Mouse (Mus musculus) midbrain, embryonic 12.5 days (tissue): Measurements from ENCODE around the gene Ppp1r12b. TPM values are rescaled to one million over a fixed set of nuclear protein-coding genes. Genes with fewer than 3 reads are reported as not detected.
"Not testable (repeated sequence)": the region's sequence is repeated elsewhere in the genome, so short reads cannot be mapped to it uniquely, and the experiment has no call there.

Experiments
- ATAC-seq: fragments of 200-750 bp; cut with Nextera tagmentation; 2 replicates; pipeline ENCODE4 v1.8.0; 2017; ENCODE audit warnings: low read depth, moderate TSS enrichment, moderate library complexity; ENCODE audit not compliant: low FRiP score
- H3K27ac ChIP-seq: fragments of 300-500 bp; sonication (generic); replicated peaks from 2 replicates; pipeline ENCODE4 v1.5.1; 2016; ENCODE audit warnings: mild to moderate bottlenecking
- H3K27me3 ChIP-seq: fragments of 300-500 bp; sonication (generic); 2 replicates; pipeline ENCODE4 v1.6.1; 2016; ENCODE audit warnings: mild to moderate bottlenecking
- H3K36me3 ChIP-seq: fragments of 300-500 bp; sonication (generic); 2 replicates; pipeline ENCODE4 v1.6.1; 2016
- H3K4me1 ChIP-seq: fragments of 300-500 bp; sonication (generic); 2 replicates; pipeline ENCODE4 v1.6.1; 2016
- H3K4me2 ChIP-seq: fragments of 300-500 bp; sonication (generic); replicated peaks from 2 replicates; pipeline ENCODE4 v1.6.1; 2016; ENCODE audit warnings: mild to moderate bottlenecking, moderate library complexity
- H3K4me3 ChIP-seq: fragments of 300-500 bp; sonication (generic); 2 replicates; pipeline ENCODE4 v1.5.1; 2016; ENCODE audit warnings: mild to moderate bottlenecking
- H3K9ac ChIP-seq: fragments of 300-500 bp; sonication (generic); replicated peaks from 2 replicates; pipeline ENCODE4 v1.6.1; 2016; ENCODE audit warnings: mild to moderate bottlenecking, moderate library complexity
- H3K9me3 ChIP-seq: fragments of 300-500 bp; sonication (generic); 2 replicates; pipeline ENCODE4 v1.6.1; 2016; ENCODE audit warnings: mild to moderate bottlenecking
- WGBS: fragments of 180-500 bp; shearing (Covaris S2); methylation state at CpG from one replicate; pipeline ENCODE4 v1.1.7; 2016; 5-methylcytosine and 5-hydroxymethylcytosine counted together
- polyA plus RNA-seq: library from polyadenylated mRNA; unstranded; fragments of >200 nt; fragmentation: Nextera tagmentation; extraction: Ambion mirVana; gene quantifications from 2 replicates; pipeline ENCODE4 v1.2.1, GENCODE M21; 2016

The Ppp1r12b gene
- polyA plus RNA-seq, 1 experiment from 2014 or later = 14.6 TPM

- no peak for ATAC-seq
- peaks cover under 1% of the 10 kb centered on the region; the same call in 1 of the 2 replicates for H3K36me3 ChIP-seq
- no peak overlapping the region for H3K9ac ChIP-seq
- no peak overlapping the region for H3K4me2 ChIP-seq
- H3K27me3 ChIP-seq = no peaks in the 10 kb centered on the region
- no peak overlapping the region for H3K27ac ChIP-seq
- no peaks in the 10 kb centered on the region for H3K4me1 ChIP-seq
- H3K4me3 ChIP-seq = no peak overlapping the region
- H3K9me3 ChIP-seq = no peaks in the 10 kb centered on the region
- 79% methylated on average over 10 of the region's 10 CpGs for WGBS
Measured at GRCm38 (mm10) chr1:134846295-134846988, 109.3 kb downstream of the Ppp1r12b start.

GRCm38 (mm10) chr1:134843369-134843768 is 112.4 kb downstream of the Ppp1r12b start:
- 89% methylated on average over 6 of the region's 6 CpGs for WGBS
- H3K27ac ChIP-seq = no peak overlapping the region

GRCm38 (mm10) chr1:134836909-134837480 is 118.7 kb downstream of the Ppp1r12b start:
- 67% methylated on average over 10 of the region's 10 CpGs for WGBS
- Histone ChIP-seq H3K9ac (no peak overlapping the region), H3K4me3 (no peak overlapping the region), H3K36me3 (peaks cover 32% of the 10 kb centered on the region), H3K4me2 (no peak overlapping the region), H3K27me3 (no peaks in the 10 kb centered on the region), H3K9me3 (no peaks in the 10 kb centered on the region), H3K27ac (no peak overlapping the region), H3K4me1 (no peaks in the 10 kb centered on the region)
- no peak for ATAC-seq

More at GRCm38 (mm10) chr1:134843369-134843768, 112.4 kb downstream of the Ppp1r12b start:
- no peak overlapping the region for H3K9ac ChIP-seq
- H3K4me3 ChIP-seq = no peak overlapping the region
- ATAC-seq = no peak
- no peaks in the 10 kb centered on the region for H3K4me1 ChIP-seq
- H3K27me3 ChIP-seq = no peaks in the 10 kb centered on the region
- no peaks in the 10 kb centered on the region for H3K9me3 ChIP-seq
- no peak overlapping the region for H3K4me2 ChIP-seq
- H3K36me3 ChIP-seq = 0 out of 2 replicates have a peak, but pooled peaks cover 6% of the 10 kb centered on the region

- not testable (repeated sequence) for H3K27ac ChIP-seq, H3K9ac ChIP-seq, H3K4me3 ChIP-seq, H3K27me3 ChIP-seq, ATAC-seq, H3K4me2 ChIP-seq, H3K9me3 ChIP-seq, H3K4me1 ChIP-seq
- WGBS = 95% methylated on average over 3 of the region's 3 CpGs
- peaks cover 20% of the 10 kb centered on the region for H3K36me3 ChIP-seq
Measured at GRCm38 (mm10) chr1:134830881-134831280, 124.9 kb downstream of the Ppp1r12b start.

- H3K27ac ChIP-seq = no peak overlapping the region
- H3K36me3 ChIP-seq = peaks cover 8% of the 10 kb centered on the region
- no peak for ATAC-seq
- H3K4me2 ChIP-seq = no peak overlapping the region
- H3K9ac ChIP-seq = no peak overlapping the region
- no peak overlapping the region for H3K4me3 ChIP-seq
- H3K9me3 ChIP-seq = no peaks in the 10 kb centered on the region
- H3K27me3 ChIP-seq = no peaks in the 10 kb centered on the region
- H3K4me1 ChIP-seq = no peaks in the 10 kb centered on the region
- WGBS = 65% methylated on average over 4 of the region's 4 CpGs
Measured at GRCm38 (mm10) chr1:134829635-134830034, 126.1 kb downstream of the Ppp1r12b start.

- Histone ChIP-seq H3K36me3 (no peaks in the 10 kb centered on the region), H3K9ac (no peak overlapping the region), H3K4me3 (no peak overlapping the region), H3K4me2 (no peak overlapping the region), H3K27me3 (no peaks in the 10 kb centered on the region), H3K9me3 (no peaks in the 10 kb centered on the region), H3K4me1 (no peaks in the 10 kb centered on the region), H3K27ac (no peak overlapping the region)
- no peak for ATAC-seq
- 60% methylated on average over 6 of the region's 6 CpGs for WGBS
Measured at GRCm38 (mm10) chr1:134824896-134825295, 130.8 kb downstream of the Ppp1r12b start.

GRCm38 (mm10) chr1:134823842-134824241 is 131.9 kb downstream of the Ppp1r12b start:
- 35% methylated on average over 7 of the region's 7 CpGs for WGBS
- Histone ChIP-seq H3K4me1 (no peaks in the 10 kb centered on the region), H3K4me3 (no peak overlapping the region), H3K27me3 (no peaks in the 10 kb centered on the region), H3K4me2 (no peak overlapping the region), H3K36me3 (no peaks in the 10 kb centered on the region), H3K27ac (no peak overlapping the region), H3K9ac (no peak overlapping the region), H3K9me3 (no peaks in the 10 kb centered on the region)
- no peak for ATAC-seq

GRCm38 (mm10) chr1:134823323-134823722 is 132.4 kb downstream of the Ppp1r12b start:
- 73% methylated on average over 8 of the region's 8 CpGs for WGBS
- Histone ChIP-seq H3K9me3 (no peaks in the 10 kb centered on the region), H3K9ac (no peak overlapping the region), H3K27me3 (no peaks in the 10 kb centered on the region), H3K4me1 (no peaks in the 10 kb centered on the region), H3K36me3 (no peaks in the 10 kb centered on the region), H3K4me3 (no peak overlapping the region), H3K4me2 (no peak overlapping the region), H3K27ac (no peak overlapping the region)
- no peak for ATAC-seq

GRCm38 (mm10) chr1:134820882-134821281 is 134.9 kb downstream of the Ppp1r12b start:
- 90% methylated on average over 3 of the region's 3 CpGs for WGBS
- Histone ChIP-seq H3K27ac (no peak overlapping the region), H3K4me3 (no peak overlapping the region), H3K27me3 (no peaks in the 10 kb centered on the region), H3K9ac (no peak overlapping the region), H3K9me3 (no peaks in the 10 kb centered on the region), H3K4me2 (no peak overlapping the region), H3K36me3 (no peaks in the 10 kb centered on the region), H3K4me1 (no peaks in the 10 kb centered on the region)
- ATAC-seq = no peak

GRCm38 (mm10) chr1:134819196-134819595 is 136.5 kb downstream of the Ppp1r12b start:
- WGBS = 92% methylated on average over 11 of the region's 11 CpGs
- no peak overlapping the region for H3K4me2 ChIP-seq
- H3K9ac ChIP-seq = no peak overlapping the region
- H3K36me3 ChIP-seq = no peaks in the 10 kb centered on the region
- no peaks in the 10 kb centered on the region for H3K4me1 ChIP-seq
- H3K27ac ChIP-seq = no peak overlapping the region
- H3K27me3 ChIP-seq = no peaks in the 10 kb centered on the region
- no peak overlapping the region for H3K4me3 ChIP-seq
- H3K9me3 ChIP-seq = no peaks in the 10 kb centered on the region
- no peak for ATAC-seq

GRCm38 (mm10) chr1:134818716-134819115 is 137.0 kb downstream of the Ppp1r12b start:
- Histone ChIP-seq H3K9ac (no peak overlapping the region), H3K9me3 (no peaks in the 10 kb centered on the region), H3K4me3 (no peak overlapping the region), H3K27ac (no peak overlapping the region), H3K4me2 (no peak overlapping the region), H3K27me3 (no peaks in the 10 kb centered on the region), H3K36me3 (no peaks in the 10 kb centered on the region), H3K4me1 (no peaks in the 10 kb centered on the region)
- 98% methylated on average over 3 of the region's 3 CpGs for WGBS
- no peak for ATAC-seq

- ATAC-seq = no peak
- no peaks in the 10 kb centered on the region for H3K4me1 ChIP-seq
- WGBS = 89% methylated on average over 6 of the region's 6 CpGs
Measured at GRCm38 (mm10) chr1:134817916-134818595, 137.7 kb downstream of the Ppp1r12b start.

More at GRCm38 (mm10) chr1:134817916-134818595, 137.7 kb downstream of the Ppp1r12b start:
- H3K4me2 ChIP-seq = no peak overlapping the region
- no peaks in the 10 kb centered on the region for H3K9me3 ChIP-seq
- no peak overlapping the region for H3K27ac ChIP-seq
- no peak overlapping the region for H3K4me3 ChIP-seq
- H3K9ac ChIP-seq = no peak overlapping the region
- no peaks in the 10 kb centered on the region for H3K36me3 ChIP-seq
- H3K27me3 ChIP-seq = no peaks in the 10 kb centered on the region
